Mouse (Mus musculus): ENCODE measurements around the gene Higd2a. TPM values are rescaled to one million over a fixed set of nuclear protein-coding genes. Genes with fewer than 3 reads are reported as not detected.

The Higd2a gene
- polyA plus RNA-seq, 1 experiment: 163 TPM

- H3K27ac ChIP-seq (ENCODE audit: insufficient read depth, low read depth, low read length): no peak overlapping the region
- H3K4me1 ChIP-seq (ENCODE audit: control insufficient read depth, insufficient read depth, insufficient read length, low read length): no peaks in the 10 kb centered on the region
- WGBS: 60% methylated on average over 6 of the region's 6 CpGs
- no peaks in the 10 kb centered on the region for H3K27me3 ChIP-seq (ENCODE audit: control insufficient read depth, insufficient read depth, low read length)
- no peaks in the 10 kb centered on the region for H3K36me3 ChIP-seq (ENCODE audit: control insufficient read depth, insufficient read depth, low read length)
- no peak overlapping the region for H3K4me3 ChIP-seq (ENCODE audit: low read depth, low read length)
- TF ChIP-seq CTCF (IDR thresholded peaks at IDR 0.05; ENCODE audit: extremely low read depth, insufficient read length, insufficient replicate concordance, low read depth, low read length): no peak
- TF ChIP-seq POLR2A (IDR thresholded peaks at IDR 0.05; ENCODE audit: low read depth, low read length): no peak
Observed at GRCm38 (mm10) chr13:54616998-54617397, 27.0 kb downstream of the Higd2a start.

DNA sequence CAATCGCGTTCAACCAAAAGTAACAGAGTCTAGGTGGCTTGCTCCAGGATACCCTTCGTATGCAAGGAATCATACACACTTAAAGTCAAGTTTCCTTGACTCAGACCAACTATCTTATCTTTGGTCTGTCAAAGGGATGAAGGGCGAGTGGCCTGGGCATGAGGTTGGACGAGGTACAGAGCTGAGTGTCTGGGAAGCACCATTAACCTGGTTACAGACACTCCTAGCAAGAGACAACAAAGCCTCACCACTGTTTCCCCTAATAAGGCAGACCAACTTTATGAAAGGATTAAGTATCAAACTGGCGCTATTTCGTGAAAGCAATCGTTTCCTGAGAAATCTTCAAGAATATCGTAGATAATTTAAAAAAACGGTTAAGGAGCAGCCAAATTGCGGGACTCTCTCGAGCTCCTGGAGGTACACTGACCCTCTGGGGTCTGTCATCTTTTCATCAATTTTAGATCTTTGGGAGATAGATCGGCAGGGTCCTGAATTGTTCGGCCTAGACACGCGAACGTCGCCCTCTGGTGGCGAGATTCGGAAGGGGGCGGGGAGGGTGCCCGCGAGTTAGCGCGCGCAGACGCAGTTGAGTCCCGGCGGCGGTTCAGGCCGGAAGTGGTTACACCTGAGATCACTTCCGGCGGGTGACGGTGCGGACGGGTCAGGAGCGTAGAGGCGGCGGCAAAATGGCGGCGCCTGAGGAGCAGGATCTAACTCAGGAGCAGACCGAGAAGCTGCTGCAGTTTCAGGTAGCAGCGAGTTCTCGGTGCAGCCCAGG is 31.3 kb downstream of the Higd2a start, which contains the start of gene Faf2:
TSS of gene Faf2 (plus strand) at position 630 of the 778 bp plus-strand sequence.
- WGBS: 8% methylated on average over 44 of the region's 44 CpGs
- no peaks in the 10 kb centered on the region for H3K36me3 ChIP-seq (ENCODE audit: control insufficient read depth, insufficient read depth, low read length)
- H3K4me1 ChIP-seq (ENCODE audit: control insufficient read depth, insufficient read depth, insufficient read length, low read length): no peaks in the 10 kb centered on the region; the same call in 1 of the 2 replicates
- peak within 1 kb of the TSS; percentile 38 for H3K27ac ChIP-seq (ENCODE audit: insufficient read depth, low read depth, low read length)
- TF ChIP-seq CTCF (IDR thresholded peaks at IDR 0.05; ENCODE audit: extremely low read depth, insufficient read length, insufficient replicate concordance, low read depth, low read length) (peak; percentile 96), POLR2A (IDR thresholded peaks at IDR 0.05; ENCODE audit: low read depth, low read length) (peak; percentile 82)
- peak within 1 kb of the TSS; percentile 65 for H3K4me3 ChIP-seq (ENCODE audit: low read depth, low read length)
- H3K27me3 ChIP-seq (ENCODE audit: control insufficient read depth, insufficient read depth, low read length): no peaks in the 10 kb centered on the region

GRCm38 (mm10) chr13:54621960-54622521 is 32.0 kb downstream of the Higd2a start:
- TF ChIP-seq POLR2A (IDR thresholded peaks at IDR 0.05; ENCODE audit: low read depth, low read length) (no peak), CTCF (IDR thresholded peaks at IDR 0.05; ENCODE audit: extremely low read depth, insufficient read length, insufficient replicate concordance, low read depth, low read length) (no peak)
- no peaks in the 10 kb centered on the region for H3K27me3 ChIP-seq (ENCODE audit: control insufficient read depth, insufficient read depth, low read length)
- H3K4me3 ChIP-seq (ENCODE audit: low read depth, low read length): peak overlapping the region; percentile 65
- no peaks in the 10 kb centered on the region for H3K36me3 ChIP-seq (ENCODE audit: control insufficient read depth, insufficient read depth, low read length)
- H3K27ac ChIP-seq (ENCODE audit: insufficient read depth, low read depth, low read length): peak overlapping the region; percentile 38
- H3K4me1 ChIP-seq (ENCODE audit: control insufficient read depth, insufficient read depth, insufficient read length, low read length): no peaks in the 10 kb centered on the region; the same call in 1 of the 2 replicates
- under 1% methylated on average over 27 of the region's 27 CpGs for WGBS

- WGBS: 38% methylated on average over 4 of the region's 4 CpGs
- Histone ChIP-seq H3K27me3 (ENCODE audit: control insufficient read depth, insufficient read depth, low read length) (no peaks in the 10 kb centered on the region), H3K4me1 (ENCODE audit: control insufficient read depth, insufficient read depth, insufficient read length, low read length) (no peaks in the 10 kb centered on the region), H3K27ac (ENCODE audit: insufficient read depth, low read depth, low read length) (no peak overlapping the region), H3K36me3 (ENCODE audit: control insufficient read depth, insufficient read depth, low read length) (peaks cover 9% of the 10 kb centered on the region; the same call in 1 of the 2 replicates), H3K4me3 (ENCODE audit: low read depth, low read length) (no peak overlapping the region)
- TF ChIP-seq CTCF (IDR thresholded peaks at IDR 0.05; ENCODE audit: extremely low read depth, insufficient read length, insufficient replicate concordance, low read depth, low read length): no peak
- TF ChIP-seq POLR2A (IDR thresholded peaks at IDR 0.05; ENCODE audit: low read depth, low read length): no peak
Observed at GRCm38 (mm10) chr13:54629128-54629527, 39.1 kb downstream of the Higd2a start.

GRCm38 (mm10) chr13:54632731-54633277 is 42.8 kb downstream of the Higd2a start:
- WGBS: 39% methylated on average over 3 of the region's 3 CpGs
- no peak overlapping the region for H3K27ac ChIP-seq (ENCODE audit: insufficient read depth, low read depth, low read length)
- H3K4me3 ChIP-seq (ENCODE audit: low read depth, low read length): no peak overlapping the region
- no peaks in the 10 kb centered on the region for H3K27me3 ChIP-seq (ENCODE audit: control insufficient read depth, insufficient read depth, low read length)
- H3K4me1 ChIP-seq (ENCODE audit: control insufficient read depth, insufficient read depth, insufficient read length, low read length): no peaks in the 10 kb centered on the region
- peaks cover 9% of the 10 kb centered on the region; the same call in 1 of the 2 replicates for H3K36me3 ChIP-seq (ENCODE audit: control insufficient read depth, insufficient read depth, low read length)
- TF ChIP-seq CTCF (IDR thresholded peaks at IDR 0.05; ENCODE audit: extremely low read depth, insufficient read length, insufficient replicate concordance, low read depth, low read length) (no peak), POLR2A (IDR thresholded peaks at IDR 0.05; ENCODE audit: low read depth, low read length) (no peak)

GRCm38 (mm10) chr13:54635011-54635410 is 45.0 kb downstream of the Higd2a start:
- WGBS: 94% methylated on average over 3 of the region's 3 CpGs
- no peak for TF ChIP-seq CTCF (IDR thresholded peaks at IDR 0.05; ENCODE audit: extremely low read depth, insufficient read length, insufficient replicate concordance, low read depth, low read length)
- TF ChIP-seq POLR2A (IDR thresholded peaks at IDR 0.05; ENCODE audit: low read depth, low read length): no peak
- H3K4me3 ChIP-seq (ENCODE audit: low read depth, low read length): no peak overlapping the region
- H3K36me3 ChIP-seq (ENCODE audit: control insufficient read depth, insufficient read depth, low read length): peaks cover 18% of the 10 kb centered on the region
- no peak overlapping the region for H3K27ac ChIP-seq (ENCODE audit: insufficient read depth, low read depth, low read length)
- H3K4me1 ChIP-seq (ENCODE audit: control insufficient read depth, insufficient read depth, insufficient read length, low read length): no peaks in the 10 kb centered on the region
- no peaks in the 10 kb centered on the region for H3K27me3 ChIP-seq (ENCODE audit: control insufficient read depth, insufficient read depth, low read length)

Other genes with a start within 250 kb of the Higd2a start
- 3.1 and 5.5 TPM in 2 replicates for gene Cplx2, start 218.9 kb upstream of the Higd2a start, polyA plus RNA-seq (2012; rRNA removed)
- gene Thoc3, start 121.4 kb upstream of the Higd2a start, polyA plus RNA-seq (2012; rRNA removed): 23.9 and 29.7 TPM in 2 replicates
- 2.1 and 4.0 TPM in 2 replicates for gene Simc1, start 86.4 kb upstream of the Higd2a start, polyA plus RNA-seq (2012; rRNA removed)
- 76.2 and 166 TPM in 2 replicates for gene 4833439L19Rik, start 24.8 kb upstream of the Higd2a start, polyA plus RNA-seq (2012; rRNA removed)
- 6.6 and 11.4 TPM in 2 replicates for gene Arl10, start 15.2 kb upstream of the Higd2a start, polyA plus RNA-seq (2012; rRNA removed)
- gene Nop16, start 117 bp upstream of the Higd2a start, polyA plus RNA-seq (2012; rRNA removed): 2.3 and 2.4 TPM in 2 replicates
- 34.7 and 84.6 TPM in 2 replicates for gene Cltb, start 21.1 kb downstream of the Higd2a start, polyA plus RNA-seq (2012; rRNA removed)
- 11.1 and 14.5 TPM in 2 replicates for gene Faf2, start 31.6 kb downstream of the Higd2a start, polyA plus RNA-seq (2012; rRNA removed)
- 206 and 318 TPM in 2 replicates for gene Rnf44, start 103.7 kb downstream of the Higd2a start, polyA plus RNA-seq (2012; rRNA removed)
- gene Cdhr2, start 111.3 kb downstream of the Higd2a start, polyA plus RNA-seq (2012; rRNA removed): 473 and 1,001 TPM in 2 replicates
- gene Gprin1, start 159.7 kb downstream of the Higd2a start, polyA plus RNA-seq (2012; rRNA removed): 0.14 and 0.18 TPM in 2 replicates
- gene Sncb, start 176.4 kb downstream of the Higd2a start, polyA plus RNA-seq (2012; rRNA removed): 0.37 and 0.63 TPM in 2 replicates
- gene Eif4e1b, start 193.8 kb downstream of the Higd2a start, polyA plus RNA-seq (2012; rRNA removed): not detected in 2 replicates
- 4.9 and 16.0 TPM in 2 replicates for gene Tspan17, start 199.2 kb downstream of the Higd2a start, polyA plus RNA-seq (2012; rRNA removed)

All from small intestine, adult 2 months (tissue).